Mouse (Mus musculus) lung, adult 2 months (tissue): ENCODE measurements at regions not wholly inside any gene's neighbourhood (a gene's known extent, or its start where the extent isn't known, plus 50 kb on each side); places are given as distances from the start of the nearest gene placed in this dataset.

Experiments used
- CTCF ChIP-seq: fragments of 200-500 bp; IDR thresholded peaks from 2 replicates; pipeline ENCODE4 v1.5.1; 2011; ENCODE audit warnings: mild to moderate bottlenecking, low read length, control low read depth; ENCODE audit not compliant: insufficient read depth
- POLR2A ChIP-seq: fragments of 200-500 bp; IDR thresholded peaks from 2 replicates; pipeline ENCODE4 v1.6.1; 2011; ENCODE audit warnings: low read depth, mild to moderate bottlenecking, control low read depth, low read length, borderline replicate concordance; ENCODE audit errors: extremely low read depth

GRCm38 (mm10) chr10:111787175-111787574 lies 185.3 kb upstream of the Krr1 start:
- no peak for TF ChIP-seq CTCF
- TF ChIP-seq POLR2A = no peak
